Mouse (Mus musculus) CD8-positive naive resting alpha-beta T cell, adult 2 months (primary cell): ENCODE data around the gene Gm36079.
"Not testable (repeated sequence)": the region's sequence is repeated elsewhere in the genome, so short reads cannot be mapped to it uniquely, and the experiment has no call there.

ENCODE experiments used
- DNase-seq, 2 experiments: peaks; one replicate each; pipeline ENCODE4 v3.0.0; 2022; ENCODE audit warnings: low read depth in 2 of 2, low spot score in 2 of 2

Gene Gm36079

GRCm38 (mm10) chr13:120021477-120021876 is 5.3 kb downstream of the Gm36079 start:
- DNase-seq: not testable (repeated sequence)

- DNase-seq: not testable (repeated sequence)
Measured at GRCm38 (mm10) chr13:120015348-120016007, 11.3 kb downstream of the Gm36079 start.

- not testable (repeated sequence) for DNase-seq
Measured at GRCm38 (mm10) chr13:120013962-120014361, 12.8 kb downstream of the Gm36079 start.

- not testable (repeated sequence) for DNase-seq
Measured at GRCm38 (mm10) chr13:120013544-120013943, 13.3 kb downstream of the Gm36079 start.

- DNase-seq: not testable (repeated sequence)
Measured at GRCm38 (mm10) chr13:120010068-120010467, 16.7 kb downstream of the Gm36079 start.

DNA sequence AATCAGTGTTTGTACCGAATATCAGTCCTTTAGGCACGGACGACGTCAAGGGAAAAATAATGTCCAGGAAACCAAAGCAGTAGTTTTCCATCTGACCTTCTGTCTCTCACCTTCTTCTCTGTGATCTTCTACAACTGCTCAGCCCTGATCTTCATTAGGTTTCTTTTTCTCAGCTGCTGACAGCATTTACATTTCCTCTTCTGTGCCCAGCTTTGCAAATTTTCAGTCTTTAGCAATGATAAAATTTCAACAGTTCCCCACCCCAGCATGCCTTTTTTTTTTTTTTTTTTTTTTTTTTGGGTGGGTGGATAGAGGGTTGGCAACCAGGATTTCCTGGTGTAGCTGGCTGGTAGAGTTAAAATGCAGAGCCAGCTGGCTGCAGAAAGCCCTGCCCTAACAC is 27.6 kb downstream of the Gm36079 start:
- DNase-seq: not testable (repeated sequence)

- DNase-seq: not testable (repeated sequence)
Measured at GRCm38 (mm10) chr13:119998442-119999086, 28.2 kb downstream of the Gm36079 start.

- not testable (repeated sequence) for DNase-seq
Measured at GRCm38 (mm10) chr13:119991917-119992496, 34.8 kb downstream of the Gm36079 start.

- DNase-seq: not testable (repeated sequence)
Measured at GRCm38 (mm10) chr13:119991264-119991663, 35.5 kb downstream of the Gm36079 start.
